20 mouse cellular contexts compared by ENCODE assay signal in genomic region chr11:96412941-96413491, GRCm38 (mm10). TPM values are rescaled to one million over a fixed set of nuclear protein-coding genes. Genes with fewer than 3 reads are reported as not detected.
DNase-seq lines count a peak whose midpoint lies in the region; ATAC-seq and TF ChIP-seq lines count a peak whose summit lies in the region.
"Had no signal": no experiment of that assay in that cellular context is flagged by ENCODE, and none has a peak within 500 bp of the region (broad histone marks: within the 10 kb centered on the region; RNA-seq: fewer than 3 reads in every experiment).

No protein-coding gene starts in this region.

- H3K4me1 ChIP-seq in heart, embryonic 15.5 days (replicated peaks), result peaks cover 9% of the 10 kb centered on the region
- peaks cover 8% of the 10 kb centered on the region; the same call in 1 of the 2 replicates for H3K4me1 ChIP-seq in lung, postnatal 0 days (ENCODE audit: insufficient read depth, low read depth, low read length)
- H3K4me1 ChIP-seq in kidney, postnatal 0 days (replicated peaks; ENCODE audit: insufficient read depth, low read length), result peaks cover 17% of the 10 kb centered on the region
- peaks cover 13% of the 10 kb centered on the region; the same call in 1 of the 2 replicates for H3K4me1 ChIP-seq in stomach, embryonic 16.5 days (ENCODE audit: control insufficient read depth, insufficient read depth, low read length)

- 0 out of 2 replicates have a peak overlapping the region, but pooled peaks have one; percentile 32 for H3K27ac ChIP-seq in heart, embryonic 15.5 days
- H3K27ac ChIP-seq in lung, postnatal 0 days (ENCODE audit: low read length), result peak overlapping the region; percentile 64
- H3K27ac ChIP-seq in kidney, postnatal 0 days, result peak overlapping the region; percentile 78
- H3K27ac ChIP-seq in stomach, embryonic 16.5 days (ENCODE audit: low read length), result peak overlapping the region; percentile 48
- no peak overlapping the region for H3K27ac ChIP-seq in left cerebral cortex, adult 2 months
- H3K27ac ChIP-seq: embryonic facial prominence, embryonic 12.5 days; forebrain, embryonic 13.5 days; hindbrain, embryonic 13.5 days had no signal

- no peaks in the 10 kb centered on the region for H3K9me3 ChIP-seq in heart, embryonic 15.5 days (replicated peaks)
- no peaks in the 10 kb centered on the region for H3K9me3 ChIP-seq in lung, postnatal 0 days (ENCODE audit: low read length)
- no peaks in the 10 kb centered on the region for H3K9me3 ChIP-seq in kidney, postnatal 0 days (replicated peaks; ENCODE audit: low read length)
- H3K9me3 ChIP-seq in stomach, embryonic 16.5 days (replicated peaks; ENCODE audit: control insufficient read depth, low read length), result no peaks in the 10 kb centered on the region
- H3K9me3 ChIP-seq: embryonic facial prominence, embryonic 12.5 days; hindbrain, embryonic 13.5 days had no signal

- no peak overlapping the region for H3K9ac ChIP-seq in heart, embryonic 15.5 days
- H3K9ac ChIP-seq in lung, postnatal 0 days (replicated peaks; ENCODE audit: low read depth), result no peak overlapping the region
- H3K9ac ChIP-seq in kidney, postnatal 0 days (ENCODE audit: low read depth, low read length), result no peak overlapping the region
- 0 out of 2 replicates have a peak overlapping the region, but pooled peaks have one; percentile 8 for H3K9ac ChIP-seq in stomach, embryonic 16.5 days (ENCODE audit: low read length)
- H3K9ac ChIP-seq: embryonic facial prominence, embryonic 12.5 days; forebrain, embryonic 13.5 days; hindbrain, embryonic 13.5 days had no signal

- intact Hi-C loops in heart, postnatal 25 days (cut with DNase I), result no loop called here
- intact Hi-C loops in left cerebral cortex, adult 2 months (cut with DNase I), result no loop called here

- no peak for ATAC-seq in heart, embryonic 15.5 days (replicated peaks; ENCODE audit: insufficient number of reproducible peaks, insufficient read depth, low FRiP score, low read depth)
- ATAC-seq in lung, postnatal 0 days, result no peak
- ATAC-seq in kidney, postnatal 0 days (replicated peaks; ENCODE audit: low FRiP score, low read depth), result no peak
- ATAC-seq in stomach, embryonic 16.5 days (ENCODE audit: insufficient read depth, low FRiP score), result no peak
- ATAC-seq: forebrain, embryonic 13.5 days had no signal

- 73% methylated on average over 9 of the region's 9 CpGs for WGBS in heart, embryonic 15.5 days
- WGBS in lung, postnatal 0 days, result 62% methylated on average over 9 of the region's 9 CpGs
- 56% methylated on average over 9 of the region's 9 CpGs for WGBS in kidney, postnatal 0 days
- 65% methylated on average over 9 of the region's 9 CpGs for WGBS in stomach, embryonic 16.5 days

- TF ChIP-seq EP300 in lung, postnatal 0 days (IDR thresholded peaks at IDR 0.05), result no peak

- H3K4me2 ChIP-seq in heart, embryonic 15.5 days, result 0 out of 2 replicates have a peak overlapping the region, but pooled peaks have one; percentile 21
- H3K4me2 ChIP-seq in lung, postnatal 0 days (replicated peaks; ENCODE audit: low read depth, low read length), result no peak overlapping the region
- peak overlapping the region; percentile 25 for H3K4me2 ChIP-seq in kidney, postnatal 0 days (ENCODE audit: low read length)
- H3K4me2 ChIP-seq in stomach, embryonic 16.5 days (ENCODE audit: low read depth, low read length), result peak overlapping the region; percentile 33
- H3K4me2 ChIP-seq: embryonic facial prominence, embryonic 12.5 days; forebrain, embryonic 13.5 days; hindbrain, embryonic 13.5 days had no signal

- H3K27me3 ChIP-seq in heart, embryonic 15.5 days, result peaks cover 84% of the 10 kb centered on the region
- no peaks in the 10 kb centered on the region for H3K27me3 ChIP-seq in lung, postnatal 0 days (replicated peaks; ENCODE audit: insufficient read depth, low read length)
- no peaks in the 10 kb centered on the region for H3K27me3 ChIP-seq in kidney, postnatal 0 days (ENCODE audit: insufficient read depth, low read length)
- H3K27me3 ChIP-seq in stomach, embryonic 16.5 days (ENCODE audit: control insufficient read depth, insufficient read depth, low read length), result no peaks in the 10 kb centered on the region
- H3K27me3 ChIP-seq: forebrain, embryonic 13.5 days; hindbrain, embryonic 13.5 days had no signal

- DNase-seq in heart, postnatal 25 days (ENCODE audit: low spot score), result no peak
- DNase-seq in lung, postnatal 0 days (ENCODE audit: low spot score), result no peak
- no peak for DNase-seq in lung, postnatal 14 days
- DNase-seq in kidney, postnatal 0 days (ENCODE audit: low spot score), result no peak
- DNase-seq in left cerebral cortex, adult 2 months (ENCODE audit: extremely low spot score in 1 of 2, low spot score in 2 of 2), result no peak
- DNase-seq in right cerebral cortex, adult 18-20 months, result no peak
- DNase-seq: cerebellum, adult 11 months; retina, postnatal 1 day had no signal

- TF ChIP-seq CTCF in lung, postnatal 0 days (IDR thresholded peaks at IDR 0.05), result no peak
- no peak for TF ChIP-seq CTCF in kidney, postnatal 0 days (IDR thresholded peaks at IDR 0.05; ENCODE audit: low read depth)
- no peak for TF ChIP-seq CTCF in left cerebral cortex, adult 2 months (IDR thresholded peaks at IDR 0.05)

- no peaks in the 10 kb centered on the region for H3K36me3 ChIP-seq in heart, embryonic 15.5 days
- H3K36me3 ChIP-seq in lung, postnatal 0 days (ENCODE audit: insufficient read depth, low read length), result no peaks in the 10 kb centered on the region
- H3K36me3 ChIP-seq in kidney, postnatal 0 days (ENCODE audit: insufficient read depth, low read length), result no peaks in the 10 kb centered on the region
- no peaks in the 10 kb centered on the region for H3K36me3 ChIP-seq in stomach, embryonic 16.5 days (ENCODE audit: control insufficient read depth, insufficient read depth, low read length)
- H3K36me3 ChIP-seq: embryonic facial prominence, embryonic 12.5 days; hindbrain, embryonic 13.5 days had no signal

- no peak overlapping the region for H3K4me3 ChIP-seq in heart, embryonic 15.5 days
- H3K4me3 ChIP-seq in lung, postnatal 0 days (ENCODE audit: low read depth, low read length), result no peak overlapping the region
- no peak overlapping the region for H3K4me3 ChIP-seq in kidney, postnatal 0 days (replicated peaks; ENCODE audit: low read depth, low read length)
- H3K4me3 ChIP-seq in stomach, embryonic 16.5 days (replicated peaks; ENCODE audit: low read length), result no peak overlapping the region
- no peak overlapping the region for H3K4me3 ChIP-seq in left cerebral cortex, adult 2 months
- H3K4me3 ChIP-seq: embryonic facial prominence, embryonic 12.5 days; forebrain, embryonic 13.5 days; hindbrain, embryonic 13.5 days; megakaryocyte, embryonic 14.5 days had no signal

RNA-seq across cellular contexts. Expression of gene Hoxb1, which starts 47.5 kb away (rescaled TPM):
- not detected in 2 replicates for polyA plus RNA-seq in heart, embryonic 15.5 days (2015; fragmentation: Nextera tagmentation; extraction: Ambion mirVana)
- not detected for total RNA-seq in heart, postnatal 25 days (2021)
- not detected in 2 replicates for polyA plus RNA-seq in lung, postnatal 0 days (2015; fragmentation: Nextera tagmentation; extraction: Ambion mirVana)
- 0.13 and 0.37 TPM in 2 replicates for polyA plus RNA-seq in kidney, postnatal 0 days (2015; fragmentation: Nextera tagmentation; extraction: Ambion mirVana)
- 0.24 TPM in 1 of 2 replicates, not detected in the other for polyA plus RNA-seq in stomach, embryonic 16.5 days (2015; fragmentation: Nextera tagmentation; extraction: Ambion mirVana)
- total RNA-seq in left cerebral cortex, adult 2 months (2021), result not detected
- total RNA-seq: granulocyte monocyte progenitor cell, adult 5-6 weeks; layer of hippocampus, postnatal 36 days; monocyte, adult 5-6 weeks; neutrophil, adult 5-6 weeks had no signal
- polyA plus RNA-seq: forebrain, embryonic 13.5 days; limb, embryonic 11.5 days; liver, embryonic 16.5 days had no signal

RNA-seq across cellular contexts. Expression of gene Skap1, which starts 51.4 kb away (rescaled TPM):
- polyA plus RNA-seq in heart, embryonic 15.5 days (2015; fragmentation: Nextera tagmentation; extraction: Ambion mirVana), result 0.91 and 10.4 TPM in 2 replicates
- under 1 TPM in 1 of 2 experiments, not detected in 1; 0.17 TPM for total RNA-seq in heart, postnatal 25 days (2021)
- polyA plus RNA-seq in lung, postnatal 0 days (2015; fragmentation: Nextera tagmentation; extraction: Ambion mirVana), result 0.73 and 1.0 TPM in 2 replicates
- polyA plus RNA-seq in kidney, postnatal 0 days (2015; fragmentation: Nextera tagmentation; extraction: Ambion mirVana), result 7.6 and 8.7 TPM in 2 replicates
- polyA plus RNA-seq in stomach, embryonic 16.5 days (2015; fragmentation: Nextera tagmentation; extraction: Ambion mirVana), result 1.1 and 1.4 TPM in 2 replicates
- 1 to 10 TPM; 1.8 to 2.0 TPM for total RNA-seq in left cerebral cortex, adult 2 months (2021)
